ENCODE assay signal across 7 mouse cellular contexts in genomic region chr11:89988936-89989589, GRCm38 (mm10). TPM values are rescaled to one million over a fixed set of nuclear protein-coding genes. Genes with fewer than 3 reads are reported as not detected.
DNase-seq lines count a peak whose midpoint lies in the region; ATAC-seq lines count a peak whose summit lies in the region.

No protein-coding gene starts in this region.

- no peaks in the 10 kb centered on the region for H3K4me1 ChIP-seq in forebrain, embryonic 14.5 days (ENCODE audit: control insufficient read depth, insufficient read depth, low read length)
- H3K4me1 ChIP-seq in hindbrain, embryonic 12.5 days = peaks cover 2% of the 10 kb centered on the region; the same call in 1 of the 2 replicates

- DNase-seq in NIH3T3 (ENCODE audit: low read depth) = peak; percentile 90
- peak; percentile 35 for DNase-seq in c-Kit-positive CD71-positive TER-119-negative erythroid progenitor cells, embryonic 14.5 days (ENCODE audit: low read depth)
- DNase-seq in forebrain, embryonic 14.5 days (ENCODE audit: low spot score) = peak; percentile 92
- DNase-seq in layer of hippocampus, postnatal 25 days (ENCODE audit: extremely low spot score in 1 of 2, low spot score in 1 of 2) = peak; percentile 56 to 83
- DNase-seq in right cerebral cortex, postnatal 14 days = peak; percentile 78

- H3K4me2 ChIP-seq in forebrain, embryonic 14.5 days (ENCODE audit: low read length) = no peak overlapping the region
- no peak overlapping the region for H3K4me2 ChIP-seq in hindbrain, embryonic 12.5 days (replicated peaks)

- H3K27me3 ChIP-seq in forebrain, embryonic 14.5 days (replicated peaks; ENCODE audit: control insufficient read depth, insufficient read depth, low read length) = no peaks in the 10 kb centered on the region
- H3K27me3 ChIP-seq in hindbrain, embryonic 12.5 days = no peaks in the 10 kb centered on the region

- no peak overlapping the region for H3K9ac ChIP-seq in forebrain, embryonic 14.5 days (ENCODE audit: low read length)
- no peak overlapping the region for H3K9ac ChIP-seq in hindbrain, embryonic 12.5 days

- ATAC-seq in forebrain, embryonic 14.5 days = peak; percentile 80; the same call in 1 of the 2 replicates
- ATAC-seq in hindbrain, embryonic 12.5 days (ENCODE audit: low FRiP score) = 0 out of 2 replicates have a peak, but pooled peaks have one; percentile 38
- ATAC-seq in megakaryocyte, adult 5-6 weeks (ENCODE audit: poor library complexity, severe bottlenecking) = peak; percentile 74

- H3K36me3 ChIP-seq in forebrain, embryonic 14.5 days (ENCODE audit: control insufficient read depth, insufficient read depth, low read length) = no peaks in the 10 kb centered on the region
- H3K36me3 ChIP-seq in hindbrain, embryonic 12.5 days = no peaks in the 10 kb centered on the region

- WGBS in forebrain, embryonic 14.5 days = 21% methylated on average over 8 of the region's 8 CpGs
- WGBS in hindbrain, embryonic 12.5 days = 23% methylated on average over 8 of the region's 8 CpGs

- no peaks in the 10 kb centered on the region for H3K9me3 ChIP-seq in forebrain, embryonic 14.5 days (replicated peaks; ENCODE audit: control insufficient read depth, low read length)
- no peaks in the 10 kb centered on the region for H3K9me3 ChIP-seq in hindbrain, embryonic 12.5 days (replicated peaks)

- no peak overlapping the region for H3K4me3 ChIP-seq in forebrain, embryonic 14.5 days (ENCODE audit: low read depth, low read length)
- no peak overlapping the region for H3K4me3 ChIP-seq in hindbrain, embryonic 12.5 days

- no peak overlapping the region for H3K27ac ChIP-seq in forebrain, embryonic 14.5 days (ENCODE audit: low read depth, low read length)
- H3K27ac ChIP-seq in hindbrain, embryonic 12.5 days = no peak overlapping the region

RNA-seq across cellular contexts. Expression of gene Pctp, which starts 13.6 kb away (rescaled TPM):
- 0.48 and 0.80 TPM in 2 replicates for polyA plus RNA-seq in forebrain, embryonic 14.5 days (2014; fragmentation: Nextera tagmentation; extraction: Ambion mirVana)
- polyA plus RNA-seq in hindbrain, embryonic 12.5 days (2016; fragmentation: Nextera tagmentation; extraction: Ambion mirVana) = 4.3 and 4.6 TPM in 2 replicates
- total RNA-seq in layer of hippocampus, postnatal 25 days (2021) = 1 to 10 TPM in 1 of 2 experiments, under 1 TPM in 1; 0.94 to 1.3 TPM
- 7.2 and 9.7 TPM in 2 replicates for total RNA-seq in megakaryocyte, adult 5-6 weeks (2015)
- 15.3 and 17.7 TPM in 2 replicates for total RNA-seq in megakaryocyte, adult 5-6 weeks (2017)

RNA-seq across cellular contexts. Expression of gene Tmem100, which starts 41.1 kb away (rescaled TPM):
- 6.7 and 7.6 TPM in 2 replicates for polyA plus RNA-seq in forebrain, embryonic 14.5 days (2014; fragmentation: Nextera tagmentation; extraction: Ambion mirVana)
- 10.5 and 11.2 TPM in 2 replicates for polyA plus RNA-seq in hindbrain, embryonic 12.5 days (2016; fragmentation: Nextera tagmentation; extraction: Ambion mirVana)
- total RNA-seq in layer of hippocampus, postnatal 25 days (2021) = 10 to 100 TPM; 18.1 to 20.6 TPM
- total RNA-seq in megakaryocyte, adult 5-6 weeks (2015) = 0.36 TPM in 1 of 2 replicates, not detected in the other
- not detected in 2 replicates for total RNA-seq in megakaryocyte, adult 5-6 weeks (2017)

Comparison
In these comparisons a context has a peak if more than half of its experiments do, and no peak if none do; other contexts are left out.
1. DNase-seq: peak in every context shown above with its lines; median percentile 92 in forebrain, embryonic 14.5 days; 90 in NIH3T3; 78 in right cerebral cortex, postnatal 14 days; 70 in layer of hippocampus, postnatal 25 days; 35 in c-Kit-positive CD71-positive TER-119-negative erythroid progenitor cells, embryonic 14.5 days.
2. RNA of gene Tmem100, which starts 41.1 kb away (total RNA-seq): 18.1 to 20.6 TPM in layer of hippocampus, postnatal 25 days; 0.36 TPM in megakaryocyte, adult 5-6 weeks; every median in the first group is over 10 times any median in the second.
3. Peak in every context shown above with its lines, with median percentiles within 50 percentile points of each other: ATAC-seq.